Mouse (Mus musculus) cerebellum, adult 2 months (tissue): ENCODE data around the gene Il1r1.

Experiments
- CTCF ChIP-seq: fragments of 200-500 bp; IDR thresholded peaks from 2 replicates; pipeline ENCODE4 v1.5.1; 2011; ENCODE audit warnings: low read depth, mild to moderate bottlenecking, control low read depth, low read length, moderate library complexity, borderline replicate concordance; ENCODE audit not compliant: insufficient read depth
- POLR2A ChIP-seq: fragments of 200-500 bp; IDR thresholded peaks from 2 replicates; pipeline ENCODE4 v1.6.1; 2011; ENCODE audit warnings: low read length, control low read depth, borderline replicate concordance; ENCODE audit not compliant: insufficient read depth

GRCm38 (mm10) chr1:40293891-40294290, 69.0 kb downstream of the Il1r1 start:
- TF ChIP-seq POLR2A: no peak
- 0 out of 2 replicates have a peak, but pooled peaks have one; percentile 3 for TF ChIP-seq CTCF
